In genomic region chr3:104790401-104790937, GRCm38 (mm10) we compare ENCODE assay signal across 9 mouse cellular contexts. TPM values are rescaled to one million over a fixed set of nuclear protein-coding genes. Genes with fewer than 3 reads are reported as not detected.
DNase-seq lines count a peak whose midpoint lies in the region; ATAC-seq lines count a peak whose summit lies in the region.
"Had no signal": no experiment of that assay in that cellular context is flagged by ENCODE, and none has a peak within 500 bp of the region (broad histone marks: within the 10 kb centered on the region; RNA-seq: fewer than 3 reads in every experiment).

No protein-coding gene starts in this region.

- H3K27me3 ChIP-seq in embryonic facial prominence, embryonic 11.5 days (ENCODE audit: control insufficient read depth, insufficient read depth, low read length) = no peaks in the 10 kb centered on the region; the same call in 1 of the 2 replicates
- peaks cover 21% of the 10 kb centered on the region for H3K27me3 ChIP-seq in midbrain, embryonic 15.5 days (replicated peaks)

- peaks cover 14% of the 10 kb centered on the region for H3K4me1 ChIP-seq in embryonic facial prominence, embryonic 11.5 days (ENCODE audit: control insufficient read depth, insufficient read depth, low read length)
- H3K4me1 ChIP-seq in midbrain, embryonic 15.5 days = peaks cover 16% of the 10 kb centered on the region

- DNase-seq in gastrocnemius, postnatal 14 days = peak; percentile 45
- no peak for DNase-seq in gastrocnemius, adult 8-10 months (ENCODE audit: low spot score in 2 of 2)
- DNase-seq in embryonic facial prominence, embryonic 11.5 days (ENCODE audit: low spot score) = peak; percentile 73
- DNase-seq in heart, postnatal 4 days = peak; percentile 65
- peak; percentile 46 to 59 for DNase-seq in left cerebral cortex, postnatal 36 days (ENCODE audit: low spot score in 2 of 2)
- DNase-seq in gastrocnemius, postnatal 36 days = no peak

- intact Hi-C loops in gastrocnemius, postnatal 14 days (cut with DNase I; ENCODE audit: low total_unique reads) = loop anchor here (5.0 kb wide), 1 partner anchor 72 kb away; the partner anchor contains the start of genes Capza1 and St7l
- intact Hi-C loops in left cerebral cortex, postnatal 36 days (cut with DNase I) = loop anchor here (5.0 kb wide), 1 partner anchor 267 kb away; no protein-coding TSS in a partner anchor
- intact Hi-C loops in gastrocnemius, postnatal 36 days (cut with DNase I) = loop anchor here (2.0 kb wide), 1 partner anchor 28 kb away; the partner anchor contains the start of gene Mov10

- ATAC-seq in embryonic facial prominence, embryonic 11.5 days (replicated peaks; ENCODE audit: insufficient number of reproducible peaks, low FRiP score, low TSS enrichment, low read depth) = peak; percentile 42
- no peak for ATAC-seq in midbrain, embryonic 15.5 days (replicated peaks)
- no peak for ATAC-seq in megakaryocyte-erythroid progenitor cell, adult 5-6 weeks (replicated peaks; ENCODE audit: low FRiP score, low TSS enrichment, poor library complexity, severe bottlenecking)

- H3K9me3 ChIP-seq in embryonic facial prominence, embryonic 11.5 days (replicated peaks; ENCODE audit: control insufficient read depth, low read length) = no peaks in the 10 kb centered on the region
- no peaks in the 10 kb centered on the region for H3K9me3 ChIP-seq in midbrain, embryonic 15.5 days
- H3K9me3 ChIP-seq: G1E had no signal

- H3K4me2 ChIP-seq in embryonic facial prominence, embryonic 11.5 days (ENCODE audit: low read depth, low read length) = peak overlapping the region; percentile 65
- peak overlapping the region; percentile 97 for H3K4me2 ChIP-seq in midbrain, embryonic 15.5 days

- 13% methylated on average over 6 of the region's 6 CpGs for WGBS in embryonic facial prominence, embryonic 11.5 days
- 30% methylated on average over 6 of the region's 6 CpGs for WGBS in midbrain, embryonic 15.5 days

- H3K9ac ChIP-seq in embryonic facial prominence, embryonic 11.5 days (replicated peaks; ENCODE audit: low read length) = peak overlapping the region; percentile 76
- H3K9ac ChIP-seq in midbrain, embryonic 15.5 days = no peak overlapping the region

- H3K4me3 ChIP-seq in embryonic facial prominence, embryonic 11.5 days (ENCODE audit: low read depth, low read length) = peak overlapping the region; percentile 61
- no peak overlapping the region for H3K4me3 ChIP-seq in midbrain, embryonic 15.5 days

- H3K27ac ChIP-seq in embryonic facial prominence, embryonic 11.5 days (replicated peaks; ENCODE audit: low read depth, low read length) = peak overlapping the region; percentile 72
- H3K27ac ChIP-seq in midbrain, embryonic 15.5 days = no peak overlapping the region

- no peaks in the 10 kb centered on the region; the same call in 1 of the 2 replicates for H3K36me3 ChIP-seq in embryonic facial prominence, embryonic 11.5 days (replicated peaks; ENCODE audit: control insufficient read depth, insufficient read depth, low read depth, low read length)
- H3K36me3 ChIP-seq in midbrain, embryonic 15.5 days (replicated peaks) = no peaks in the 10 kb centered on the region

RNA-seq across cellular contexts. Expression of gene Rhoc, which starts 2.3 kb away (rescaled TPM):
- 10 to 100 TPM; 59.8 to 78.3 TPM for total RNA-seq in gastrocnemius, postnatal 14 days (2021)
- total RNA-seq in gastrocnemius, adult 8-10 months (2022) = 10 to 100 TPM; 30.2 to 33.5 (median 32.0) TPM
- polyA plus RNA-seq in embryonic facial prominence, embryonic 11.5 days (2014; fragmentation: Nextera tagmentation; extraction: Ambion mirVana) = 127 and 129 TPM in 2 replicates
- 100 to 1,000 TPM; 280 to 281 TPM for total RNA-seq in heart, postnatal 4 days (2021)
- 10 to 100 TPM; 24.4 to 29.0 TPM for total RNA-seq in left cerebral cortex, postnatal 36 days (2021)
- 43.8 and 46.0 TPM in 2 replicates for polyA plus RNA-seq in midbrain, embryonic 15.5 days (2015; fragmentation: Nextera tagmentation; extraction: Ambion mirVana)
- 10 to 100 TPM; 31.8 to 39.4 TPM for total RNA-seq in gastrocnemius, postnatal 36 days (2021)
- total RNA-seq in megakaryocyte-erythroid progenitor cell, adult 5-6 weeks (2014; fragmentation: Nextera tagmentation) = 1.1 TPM in 1 of 2 replicates, not detected in the other
- not detected in 2 replicates for total RNA-seq in megakaryocyte-erythroid progenitor cell, adult 5-6 weeks (2017)

RNA-seq across cellular contexts. Expression of gene Fam19a3, which starts 8.8 kb away (rescaled TPM):
- total RNA-seq in gastrocnemius, postnatal 14 days (2021) = 1 to 10 TPM; 3.2 to 4.0 TPM
- 1 to 10 TPM; 1.9 to 3.2 (median 2.6) TPM for total RNA-seq in gastrocnemius, adult 8-10 months (2022)
- polyA plus RNA-seq in embryonic facial prominence, embryonic 11.5 days (2014; fragmentation: Nextera tagmentation; extraction: Ambion mirVana) = 0.13 TPM in 1 of 2 replicates, not detected in the other
- 1 to 10 TPM; 2.4 to 3.7 TPM for total RNA-seq in heart, postnatal 4 days (2021)
- under 1 TPM in 1 of 2 experiments, not detected in 1; 0.07 TPM for total RNA-seq in left cerebral cortex, postnatal 36 days (2021)
- 0.05 and 0.10 TPM in 2 replicates for polyA plus RNA-seq in midbrain, embryonic 15.5 days (2015; fragmentation: Nextera tagmentation; extraction: Ambion mirVana)
- total RNA-seq in gastrocnemius, postnatal 36 days (2021) = 1 to 10 TPM; 3.9 to 4.4 TPM
- not detected in 2 replicates for total RNA-seq in megakaryocyte-erythroid progenitor cell, adult 5-6 weeks (2014; fragmentation: Nextera tagmentation)
- total RNA-seq in megakaryocyte-erythroid progenitor cell, adult 5-6 weeks (2017) = not detected in 2 replicates
- polyA plus RNA-seq: G1E had no signal

RNA-seq across cellular contexts. Expression of gene Ppm1j, which starts 9.6 kb away (rescaled TPM):
- total RNA-seq in gastrocnemius, postnatal 14 days (2021) = 10 to 100 TPM; 34.7 to 37.9 TPM
- total RNA-seq in gastrocnemius, adult 8-10 months (2022) = 10 to 100 TPM; 33.3 to 41.9 (median 35.3) TPM
- 1.2 and 2.1 TPM in 2 replicates for polyA plus RNA-seq in embryonic facial prominence, embryonic 11.5 days (2014; fragmentation: Nextera tagmentation; extraction: Ambion mirVana)
- total RNA-seq in heart, postnatal 4 days (2021) = 10 to 100 TPM; 43.2 to 54.1 TPM
- total RNA-seq in left cerebral cortex, postnatal 36 days (2021) = 1 to 10 TPM in 1 of 2 experiments, under 1 TPM in 1; 0.54 to 1.2 TPM
- 0.59 and 0.93 TPM in 2 replicates for polyA plus RNA-seq in midbrain, embryonic 15.5 days (2015; fragmentation: Nextera tagmentation; extraction: Ambion mirVana)
- 10 to 100 TPM; 30.5 to 40.0 TPM for total RNA-seq in gastrocnemius, postnatal 36 days (2021)
- not detected in 2 replicates for total RNA-seq in megakaryocyte-erythroid progenitor cell, adult 5-6 weeks (2014; fragmentation: Nextera tagmentation)
- total RNA-seq in megakaryocyte-erythroid progenitor cell, adult 5-6 weeks (2017) = not detected in 2 replicates
- total RNA-seq: G1E had no signal

RNA-seq across cellular contexts. Expression of gene Mov10, which starts 27.9 kb away (rescaled TPM):
- total RNA-seq in gastrocnemius, postnatal 14 days (2021) = 1 to 10 TPM; 3.0 to 4.8 TPM
- under 1 TPM; 0.32 to 0.92 (median 0.54) TPM for total RNA-seq in gastrocnemius, adult 8-10 months (2022)
- 36.4 and 47.8 TPM in 2 replicates for polyA plus RNA-seq in embryonic facial prominence, embryonic 11.5 days (2014; fragmentation: Nextera tagmentation; extraction: Ambion mirVana)
- total RNA-seq in heart, postnatal 4 days (2021) = 10 to 100 TPM; 17.1 to 17.2 TPM
- total RNA-seq in left cerebral cortex, postnatal 36 days (2021) = 10 to 100 TPM in 1 of 2 experiments, 1 to 10 TPM in 1; 4.9 to 14.3 TPM
- polyA plus RNA-seq in midbrain, embryonic 15.5 days (2015; fragmentation: Nextera tagmentation; extraction: Ambion mirVana) = 9.7 and 10.6 TPM in 2 replicates
- total RNA-seq in gastrocnemius, postnatal 36 days (2021) = 1 to 10 TPM; 1.3 to 1.7 TPM
- 11.0 and 17.3 TPM in 2 replicates for total RNA-seq in megakaryocyte-erythroid progenitor cell, adult 5-6 weeks (2014; fragmentation: Nextera tagmentation)
- 1.9 and 3.1 TPM in 2 replicates for total RNA-seq in megakaryocyte-erythroid progenitor cell, adult 5-6 weeks (2017)

Comparison
In these comparisons a context has a peak if more than half of its experiments do, and no peak if none do; other contexts are left out.
1. DNase-seq: peak in gastrocnemius, postnatal 14 days (single experiment), embryonic facial prominence, embryonic 11.5 days (single experiment), heart, postnatal 4 days (single experiment) and left cerebral cortex, postnatal 36 days (2 of 2); none in gastrocnemius, adult 8-10 months (0 of 2) and gastrocnemius, postnatal 36 days (0 of 2).
2. RNA of gene Rhoc, which starts 2.3 kb away (total RNA-seq): 280 to 281 TPM in heart, postnatal 4 days, 59.8 to 78.3 TPM in gastrocnemius, postnatal 14 days, 31.8 to 39.4 TPM in gastrocnemius, postnatal 36 days, 30.2 to 33.5 TPM in gastrocnemius, adult 8-10 months and 24.4 to 29.0 TPM in left cerebral cortex, postnatal 36 days; 1.1 TPM in megakaryocyte-erythroid progenitor cell, adult 5-6 weeks; every median in the first group is over 10 times any median in the second.
3. RNA of gene Ppm1j, which starts 9.6 kb away (total RNA-seq): 43.2 to 54.1 TPM in heart, postnatal 4 days, 30.5 to 40.0 TPM in gastrocnemius, postnatal 36 days, 34.7 to 37.9 TPM in gastrocnemius, postnatal 14 days and 33.3 to 41.9 TPM in gastrocnemius, adult 8-10 months; 0.54 to 1.2 TPM in left cerebral cortex, postnatal 36 days and not detected in megakaryocyte-erythroid progenitor cell, adult 5-6 weeks; every median in the first group is over 10 times any median in the second.